Mouse (Mus musculus) forebrain, embryonic 16.5 days (tissue): ENCODE measurements around the gene Cul1. TPM values are rescaled to one million over a fixed set of nuclear protein-coding genes. Genes with fewer than 3 reads are reported as not detected.

Experiments
- ATAC-seq: fragments of 200-750 bp; cut with Nextera tagmentation; 2 replicates; pipeline ENCODE4 v1.8.0; 2017; ENCODE audit warnings: mild to moderate bottlenecking, moderate library complexity
- H3K27ac ChIP-seq: fragments of 300-500 bp; sonication (generic); 2 replicates; pipeline ENCODE4 v1.5.1; 2014; ENCODE audit warnings: low read length, control low read depth
- H3K27me3 ChIP-seq: fragments of 300-500 bp; sonication (generic); replicated peaks from 2 replicates; pipeline ENCODE4 v1.6.1; 2014; ENCODE audit warnings: low read length; ENCODE audit not compliant: control insufficient read depth, insufficient read depth
- H3K36me3 ChIP-seq: fragments of 300-500 bp; sonication (generic); 2 replicates; pipeline ENCODE4 v1.6.1; 2014; ENCODE audit not compliant: control insufficient read depth, insufficient read depth
- H3K4me1 ChIP-seq: fragments of 300-500 bp; sonication (generic); replicated peaks from 2 replicates; pipeline ENCODE4 v1.6.1; 2014; ENCODE audit warnings: low read length; ENCODE audit not compliant: control insufficient read depth, insufficient read depth
- H3K4me2 ChIP-seq: fragments of 300-500 bp; sonication (generic); 2 replicates; pipeline ENCODE4 v1.6.1; 2014; ENCODE audit warnings: mild to moderate bottlenecking, low read length, control low read depth
- H3K4me3 ChIP-seq: fragments of 300-500 bp; sonication (generic); replicated peaks from 2 replicates; pipeline ENCODE4 v1.5.1; 2014; ENCODE audit warnings: mild to moderate bottlenecking, low read length, control low read depth
- H3K9ac ChIP-seq: fragments of 300-500 bp; sonication (generic); replicated peaks from 2 replicates; pipeline ENCODE4 v1.6.1; 2014; ENCODE audit warnings: low read depth, low read length, control low read depth
- H3K9me3 ChIP-seq: fragments of 300-500 bp; sonication (generic); 2 replicates; pipeline ENCODE4 v1.6.1; 2016; ENCODE audit warnings: low read length; ENCODE audit not compliant: control insufficient read depth
- WGBS: fragments of 180-500 bp; shearing (Covaris S2); extraction: QIAGEN DNeasy Blood & Tissue Kit; methylation state at CpG from one replicate; pipeline ENCODE4 v1.1.7; 2014; 5-methylcytosine and 5-hydroxymethylcytosine counted together
- polyA plus RNA-seq: library from polyadenylated mRNA; unstranded; fragments of >200 nt; fragmentation: Nextera tagmentation; extraction: Ambion mirVana; gene quantifications from 2 replicates; pipeline ENCODE4 v1.2.1, GENCODE M21; 2015

The Cul1 gene
- polyA plus RNA-seq, 1 experiment from 2014 or later = 168 TPM

DNA sequence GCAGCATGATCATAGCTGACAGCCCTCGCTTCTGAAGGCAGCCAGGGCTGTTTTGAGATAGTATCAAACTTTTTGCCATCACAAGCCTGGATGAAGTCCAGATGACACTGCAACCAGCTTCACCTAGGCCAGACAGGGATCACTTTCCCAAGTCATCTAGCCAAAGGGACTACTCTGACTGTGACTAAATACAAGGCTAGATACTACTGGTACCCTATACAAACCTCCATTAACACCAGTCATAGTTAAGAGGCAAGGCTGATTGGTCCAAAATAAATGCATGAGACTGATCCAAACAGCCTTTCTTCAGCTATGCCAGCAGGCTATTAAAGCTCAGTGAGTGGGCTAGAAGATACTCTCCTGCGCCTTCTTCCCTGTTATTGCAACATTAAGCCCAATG, 119.7 kb downstream of the Cul1 start:
- no peak overlapping the region for H3K9ac ChIP-seq
- H3K4me3 ChIP-seq = no peak overlapping the region
- H3K36me3 ChIP-seq = peaks cover 26% of the 10 kb centered on the region
- no peak overlapping the region for H3K27ac ChIP-seq
- H3K9me3 ChIP-seq = no peaks in the 10 kb centered on the region
- no peaks in the 10 kb centered on the region for H3K4me1 ChIP-seq
- 94% methylated on average over 2 of the region's 2 CpGs for WGBS
- H3K4me2 ChIP-seq = no peak overlapping the region
- ATAC-seq = no peak
- no peaks in the 10 kb centered on the region for H3K27me3 ChIP-seq

Other genes starting within 250 kb of the Cul1 start
- gene Ezh2, start 141.9 kb downstream of the Cul1 start, polyA plus RNA-seq = 144 and 150 TPM in 2 replicates